Mouse (Mus musculus) urinary bladder, adult 2 months (tissue): ENCODE measurements around the gene Cib4. TPM values are rescaled to one million over a fixed set of nuclear protein-coding genes. Genes with fewer than 3 reads are reported as not detected.
A peak's percentile ranks its signal among the peaks of the same experiment; 100 is the strongest.

Source experiments
- DNase-seq: peaks from one replicate; pipeline ENCODE4 v3.0.0; 2022; ENCODE audit warnings: low spot score
- polyA plus RNA-seq: library from polyadenylated mRNA; depleted of rRNA; stranded (reverse); fragments of >200 nt; gene quantifications from 2 replicates; pipeline ENCODE4 v1.2.3, GENCODE M21; 2012

Cib4 gene
- polyA plus RNA-seq, 1 experiment = 0.40 TPM

DNA sequence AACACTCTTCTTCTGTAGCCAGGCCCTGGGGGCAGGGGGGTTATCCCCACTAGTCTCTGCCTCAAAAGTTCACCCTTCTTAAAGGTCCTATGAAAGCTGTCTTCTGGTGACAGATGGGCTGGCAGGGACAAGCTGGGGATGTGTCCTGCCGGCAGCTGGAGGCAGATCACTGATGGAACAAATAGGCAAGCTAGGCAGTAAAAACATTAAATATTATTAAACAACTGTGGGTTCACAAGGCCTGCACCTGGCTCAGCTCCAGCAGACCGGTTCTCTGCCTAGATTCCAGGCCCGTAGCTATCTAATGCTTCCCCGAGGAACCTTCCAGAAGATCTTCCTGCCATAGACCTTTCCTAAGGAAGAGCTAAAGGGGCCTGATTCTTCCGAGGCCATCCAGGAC lies 27.5 kb downstream of the Cib4 start:
- no peak for DNase-seq

DNA sequence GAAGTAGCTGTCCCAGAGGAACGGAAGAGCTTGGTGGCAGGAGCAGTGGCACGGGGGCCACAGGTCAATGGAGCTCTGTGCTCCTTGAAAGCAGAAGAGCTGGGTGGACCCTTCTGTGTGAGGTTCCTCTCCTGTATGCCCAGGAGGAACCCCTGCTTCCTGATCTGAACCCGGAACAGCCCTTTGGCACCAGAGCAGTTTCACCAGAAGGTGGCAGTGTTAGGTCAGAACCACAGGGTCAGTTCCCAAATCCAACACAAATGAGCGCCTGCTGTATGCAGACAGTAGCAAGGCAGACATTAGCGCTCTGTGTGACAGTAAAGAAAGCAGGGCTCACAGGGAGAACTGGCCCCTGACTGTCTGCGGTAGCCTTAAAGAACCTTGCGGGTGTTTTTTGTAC lies 29.3 kb downstream of the Cib4 start:
- DNase-seq = peak; percentile 32

DNA sequence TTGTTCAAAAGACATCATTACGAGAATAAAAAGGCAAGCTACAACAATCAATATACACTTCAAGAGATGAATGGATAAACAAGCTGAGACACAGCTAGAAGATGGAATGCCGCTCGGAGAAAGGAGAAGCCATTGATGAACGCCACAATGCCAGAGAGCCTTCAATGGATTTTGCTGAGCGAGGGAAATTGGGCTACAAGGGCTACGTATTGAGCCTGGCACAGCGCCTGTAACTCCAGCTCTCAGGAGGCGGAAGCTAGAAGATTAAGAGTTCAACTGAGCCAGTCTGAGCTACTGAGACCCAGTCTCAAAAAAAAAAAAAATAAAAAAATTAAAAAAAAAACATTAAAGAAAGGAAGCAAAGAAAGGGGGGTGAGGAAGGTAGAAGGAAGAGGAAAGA lies 32.5 kb downstream of the Cib4 start:
- no peak for DNase-seq

DNA sequence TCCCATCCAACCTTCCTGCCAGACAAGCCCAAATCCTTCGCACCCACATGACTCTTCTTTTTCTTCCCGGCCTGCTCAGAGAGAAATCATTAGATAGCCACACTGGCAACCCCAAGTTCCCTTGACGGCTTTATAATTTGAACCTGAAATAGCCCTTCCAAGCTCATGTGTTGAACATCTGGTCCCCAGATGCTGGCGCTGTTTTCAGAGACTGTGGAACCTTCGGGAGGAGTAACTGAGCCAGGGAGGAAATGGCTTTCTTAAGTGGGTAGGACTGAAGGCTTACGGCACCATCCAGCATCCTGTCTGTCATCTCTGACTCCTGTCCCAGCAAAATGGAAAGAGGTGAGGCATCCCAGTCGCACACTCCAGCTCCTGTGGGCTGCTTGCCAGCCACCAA lies 48.3 kb downstream of the Cib4 start:
- DNase-seq = no peak

DNA sequence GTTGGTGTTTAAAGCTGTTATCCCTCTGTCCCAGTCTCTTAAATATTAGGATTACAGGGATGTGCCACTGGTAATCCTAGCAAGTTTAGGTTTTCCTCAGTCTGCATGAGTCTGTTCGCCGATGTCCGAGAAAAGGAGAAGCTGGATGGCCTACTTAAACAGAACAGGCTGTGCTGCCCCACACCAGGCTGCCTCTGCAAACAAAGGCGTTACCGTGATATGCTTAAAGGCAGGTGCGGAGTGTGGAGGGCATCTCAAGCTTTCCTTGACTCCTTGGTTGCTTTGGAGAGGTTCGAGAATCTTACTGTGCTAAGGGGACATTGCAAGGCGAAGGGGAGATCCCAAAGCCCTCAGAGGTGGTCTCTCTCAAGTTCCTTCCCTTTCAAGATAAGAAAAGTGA lies 48.8 kb downstream of the Cib4 start:
- no peak for DNase-seq

DNA sequence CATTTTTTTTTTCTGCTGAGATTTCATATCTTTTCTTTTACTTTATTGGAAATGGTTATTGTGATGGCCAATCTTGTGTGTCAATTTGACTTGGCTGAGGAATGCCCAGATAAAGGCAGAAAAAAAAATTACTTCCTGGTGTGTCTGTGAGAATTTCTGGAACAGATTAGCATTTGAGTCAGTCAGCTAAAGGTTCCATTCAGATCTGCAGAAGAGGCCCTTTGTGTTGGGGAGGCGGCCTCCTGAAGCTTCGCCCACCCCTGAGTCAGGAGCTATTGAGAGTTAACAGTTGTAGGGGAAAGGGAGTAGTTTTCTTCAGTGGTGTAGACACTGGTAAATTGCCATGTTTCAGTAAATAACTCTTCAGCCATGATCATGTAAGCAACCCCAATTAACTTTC lies 50.3 kb downstream of the Cib4 start:
- DNase-seq = no peak

DNA sequence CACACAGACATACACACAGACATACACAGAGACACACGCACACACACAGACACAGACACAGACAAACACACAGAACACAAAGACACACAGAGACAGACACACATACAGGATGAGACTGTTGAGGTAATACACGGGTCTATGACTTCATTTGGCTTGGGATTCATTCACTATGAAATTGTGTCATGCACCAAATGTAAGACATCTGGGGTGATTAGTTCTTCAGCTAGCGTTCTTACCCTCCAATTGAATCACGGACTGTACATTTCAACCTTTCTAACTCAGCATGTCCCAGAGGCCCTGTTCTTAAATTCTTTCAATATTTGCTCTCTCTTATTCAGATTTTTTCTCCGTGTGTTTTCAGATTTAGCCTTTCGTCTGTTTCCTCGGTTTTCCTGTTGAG lies 51.0 kb downstream of the Cib4 start:
- DNase-seq = no peak

DNA sequence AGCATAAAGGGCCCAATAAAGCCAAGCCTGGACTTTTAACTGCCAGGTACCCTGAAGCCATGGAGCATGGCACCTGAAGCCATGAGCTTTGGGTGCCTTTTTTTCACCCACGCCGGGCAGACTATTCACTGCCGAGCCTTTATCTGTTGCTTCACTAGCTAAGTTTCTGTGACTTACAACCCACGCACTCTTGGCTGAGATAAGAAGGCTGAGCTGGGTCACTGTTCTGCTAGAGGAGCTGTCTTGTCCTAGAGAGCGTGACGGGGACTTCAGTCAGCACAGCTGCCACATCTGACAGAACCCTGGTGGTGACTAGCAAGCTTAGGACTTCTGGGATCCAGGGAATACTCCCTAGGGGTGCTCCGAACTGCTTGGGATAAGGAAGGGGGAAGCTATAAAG lies 51.9 kb downstream of the Cib4 start:
- no peak for DNase-seq

DNA sequence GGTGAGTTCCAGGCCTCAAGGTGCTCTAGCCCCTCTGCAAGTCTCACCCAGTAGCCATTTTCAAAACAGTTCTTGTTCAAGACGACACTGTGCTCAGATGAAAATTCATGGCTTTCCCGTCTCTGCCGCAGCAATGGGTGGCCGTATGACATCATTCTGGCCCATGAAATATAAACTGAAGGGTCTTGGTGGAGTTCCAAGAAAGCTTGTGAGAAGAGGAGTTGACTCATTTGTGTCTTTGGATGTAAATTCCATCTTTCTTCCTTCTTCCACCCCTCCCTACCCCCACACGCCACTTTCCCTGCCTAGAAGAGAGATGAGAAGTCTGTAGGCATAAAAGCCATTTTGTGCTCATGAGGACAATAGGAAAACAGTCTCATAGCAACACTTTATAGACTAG lies 54.8 kb downstream of the Cib4 start:
- no peak for DNase-seq

DNA sequence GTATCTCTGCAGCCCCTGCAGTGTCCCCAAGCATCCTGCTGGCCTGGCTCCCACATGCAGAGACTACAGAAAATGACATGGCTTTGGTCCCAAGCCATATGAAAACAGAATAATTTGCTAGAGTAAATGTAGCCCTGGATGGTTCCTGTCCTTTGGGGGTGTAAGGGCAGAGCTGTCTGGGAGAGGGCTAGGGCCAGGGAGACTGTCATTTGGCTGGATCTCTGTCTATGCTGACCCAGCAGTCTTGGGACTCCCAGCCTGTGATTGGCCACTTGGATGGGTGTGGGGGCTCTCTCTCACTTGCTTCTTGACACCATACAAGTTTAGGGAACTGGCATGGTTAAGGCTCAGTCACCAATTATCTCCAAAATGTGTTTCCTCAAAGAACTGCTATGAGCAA lies 55.4 kb downstream of the Cib4 start:
- no peak for DNase-seq

DNA sequence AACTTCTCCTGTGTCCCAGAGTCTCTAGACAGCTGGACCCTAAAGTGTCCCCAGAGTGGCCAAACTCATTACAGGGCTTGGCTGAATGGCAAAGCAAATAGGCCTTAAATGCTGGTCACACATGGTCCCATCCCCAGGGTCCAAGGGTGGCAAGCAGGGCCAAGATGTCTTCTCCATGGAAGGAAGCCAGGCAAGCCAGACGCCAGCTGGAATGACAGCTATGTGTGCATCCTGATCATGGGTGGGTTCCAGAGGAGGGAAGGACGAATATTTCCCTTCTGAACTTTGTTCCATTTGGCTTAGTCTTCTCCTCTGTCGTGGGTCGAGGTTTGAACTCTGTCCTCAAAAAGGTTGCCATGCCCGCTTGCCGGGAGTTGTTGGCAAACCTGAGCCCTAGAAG lies 60.5 kb downstream of the Cib4 start:
- DNase-seq = no peak

DNA sequence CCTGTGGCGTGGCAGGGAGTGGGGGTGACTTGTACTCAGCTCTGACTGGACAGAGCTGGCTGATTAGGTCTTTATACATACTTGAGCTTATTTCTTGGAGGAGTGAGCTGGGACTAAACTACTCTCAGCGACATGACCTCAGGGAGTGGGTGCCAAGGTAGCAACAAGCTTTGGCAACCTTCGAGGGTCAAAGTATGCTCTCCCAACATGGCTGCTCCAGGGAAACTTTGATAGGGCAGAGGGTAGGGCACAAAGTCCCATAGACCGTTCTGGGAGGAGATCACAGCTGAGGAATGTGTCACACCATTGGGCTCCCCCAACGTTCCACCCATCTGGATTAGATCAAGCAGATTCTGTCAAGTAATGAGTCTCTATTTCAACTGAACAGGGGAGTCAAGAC lies 61.0 kb downstream of the Cib4 start:
- no peak for DNase-seq

DNA sequence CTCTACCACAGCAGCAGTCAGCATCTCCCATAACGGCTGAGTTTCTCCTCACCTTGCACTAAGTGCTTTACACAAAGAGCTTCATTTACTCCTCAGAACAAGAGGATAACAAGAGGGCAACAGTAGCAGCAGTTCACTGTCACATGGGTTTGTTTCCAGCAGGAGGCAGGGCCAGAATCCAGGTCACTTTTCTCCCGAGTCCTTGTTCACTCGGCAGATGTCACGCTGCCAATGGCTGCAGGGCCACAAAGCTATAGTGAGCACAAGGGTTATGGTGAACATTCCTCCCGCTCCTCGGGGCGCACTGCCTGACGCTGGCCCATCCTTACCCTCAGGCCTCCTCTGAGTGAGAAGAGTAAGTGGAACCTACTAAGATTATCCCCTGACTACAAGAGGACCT lies 62.1 kb downstream of the Cib4 start:
- no peak for DNase-seq

DNA sequence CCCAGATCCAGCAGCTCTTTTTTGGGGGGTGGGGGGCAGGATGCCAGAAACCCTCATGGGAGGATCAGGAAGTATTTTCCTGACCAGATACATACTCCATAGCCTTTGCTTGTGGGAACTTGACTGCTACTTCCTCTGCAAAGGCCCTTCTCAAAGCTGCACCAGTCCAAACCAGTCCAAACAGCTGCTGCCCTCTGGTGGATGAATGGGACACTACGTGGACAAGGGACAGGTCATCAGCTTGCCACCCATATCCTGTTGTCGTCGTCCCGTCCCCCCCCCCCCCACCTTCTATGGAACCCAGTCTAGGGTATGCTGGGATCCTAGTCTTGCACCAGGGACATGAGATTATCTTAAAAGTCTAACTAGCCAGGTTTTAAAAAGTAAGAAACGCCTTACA lies 63.3 kb downstream of the Cib4 start:
- peak; percentile 46 for DNase-seq

DNA sequence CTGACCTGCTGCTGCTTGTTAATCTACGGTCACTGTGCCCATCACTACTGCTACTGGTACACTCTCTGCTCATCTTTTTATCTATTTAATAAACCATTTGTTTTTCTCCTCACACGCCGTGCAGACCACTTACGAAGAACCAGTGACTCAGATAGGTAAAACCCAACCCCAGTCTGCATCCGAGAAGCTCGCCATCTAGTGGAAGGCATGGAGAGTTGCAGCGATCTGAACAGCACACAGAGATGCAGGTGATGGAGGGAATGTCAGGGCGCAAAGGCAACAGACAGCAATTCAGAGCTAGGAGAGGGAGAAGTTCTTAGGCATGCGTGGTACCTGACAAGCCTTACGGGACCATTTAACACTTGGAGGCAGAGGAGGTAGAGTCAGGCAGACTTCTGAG lies 69.1 kb downstream of the Cib4 start:
- DNase-seq = no peak

DNA sequence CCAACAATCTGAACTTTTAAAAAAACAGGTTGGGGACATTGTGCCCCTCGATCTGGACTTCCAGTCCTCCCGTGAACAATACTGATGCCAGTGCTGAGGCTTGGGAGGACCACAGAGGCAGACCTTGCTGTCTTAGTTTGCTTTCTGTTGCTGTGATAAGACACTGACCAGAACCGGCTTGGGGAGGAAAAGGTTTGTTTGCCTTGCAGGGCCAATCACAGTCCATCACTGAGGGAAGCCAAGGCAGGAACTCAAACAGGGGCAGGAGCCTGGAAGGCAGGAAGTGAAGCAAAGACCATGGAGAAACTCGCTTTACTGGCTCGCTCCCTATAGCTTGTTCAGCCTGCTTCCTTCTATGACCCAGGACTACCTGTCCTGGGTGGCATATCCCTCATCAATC lies 73.5 kb downstream of the Cib4 start:
- DNase-seq = no peak

DNA sequence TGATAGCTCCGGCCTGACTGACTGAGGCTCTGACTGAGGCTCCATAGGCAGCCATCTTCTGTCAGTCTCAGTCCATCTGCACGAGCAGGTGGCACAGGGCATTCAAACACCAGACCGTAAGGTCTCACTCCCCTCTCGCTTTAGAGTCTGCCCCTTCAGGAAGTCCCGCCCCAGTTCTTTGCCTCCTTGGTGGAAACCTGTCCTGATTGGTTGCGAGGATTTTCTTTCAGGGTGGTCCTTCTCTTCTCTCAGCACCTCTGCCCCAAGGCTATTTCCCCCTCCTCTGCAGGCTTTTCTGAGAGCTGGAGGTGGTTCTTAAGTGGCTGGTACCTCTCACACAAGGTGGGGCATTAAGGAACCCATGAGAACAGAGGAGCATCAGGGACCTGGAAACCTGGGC lies 75.2 kb downstream of the Cib4 start:
- no peak for DNase-seq

DNA sequence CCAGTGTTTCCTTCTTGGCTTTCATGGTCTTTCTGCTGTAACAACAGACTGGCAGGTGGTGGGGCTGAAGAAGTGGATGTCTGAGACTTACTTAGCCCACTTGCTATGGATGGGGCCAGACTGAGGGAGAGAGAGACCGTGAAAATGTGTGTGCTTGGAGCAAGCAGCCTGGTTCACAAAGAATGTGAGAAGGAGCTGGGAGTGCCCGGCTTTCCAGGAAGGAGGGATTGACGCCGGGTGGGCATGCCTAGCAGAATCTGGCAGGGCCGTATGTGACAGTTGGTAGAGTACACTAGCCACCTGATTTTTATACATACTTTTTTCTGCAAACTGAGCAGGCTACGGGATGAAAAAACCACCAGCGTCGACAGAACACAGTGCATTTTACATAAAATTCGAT lies 79.3 kb downstream of the Cib4 start:
- no peak for DNase-seq

DNA sequence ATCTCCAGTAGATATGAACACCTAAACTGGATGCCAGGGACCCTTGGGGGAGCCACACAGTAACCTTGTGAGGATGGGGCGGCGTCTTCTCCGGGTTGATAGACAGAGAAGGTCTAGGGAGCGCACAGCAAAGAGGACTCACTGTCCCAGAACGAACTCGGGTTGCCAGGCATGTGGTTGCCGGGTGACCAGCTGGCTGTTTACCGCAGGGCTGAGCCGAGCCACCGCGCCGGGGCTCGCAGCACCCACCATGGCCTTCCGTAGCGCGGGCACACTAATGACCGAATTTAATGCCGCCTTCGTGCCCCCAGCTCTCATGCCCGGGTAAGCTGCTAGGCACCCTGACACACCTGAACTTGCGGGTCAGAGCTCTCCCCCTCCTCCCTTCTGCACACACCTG lies 79.8 kb downstream of the Cib4 start, which contains the start of gene 1700001C02Rik:
1700001C02Rik (plus strand) TSS at position 187 of the 400 bp plus-strand sequence.
- no peak for DNase-seq

DNA sequence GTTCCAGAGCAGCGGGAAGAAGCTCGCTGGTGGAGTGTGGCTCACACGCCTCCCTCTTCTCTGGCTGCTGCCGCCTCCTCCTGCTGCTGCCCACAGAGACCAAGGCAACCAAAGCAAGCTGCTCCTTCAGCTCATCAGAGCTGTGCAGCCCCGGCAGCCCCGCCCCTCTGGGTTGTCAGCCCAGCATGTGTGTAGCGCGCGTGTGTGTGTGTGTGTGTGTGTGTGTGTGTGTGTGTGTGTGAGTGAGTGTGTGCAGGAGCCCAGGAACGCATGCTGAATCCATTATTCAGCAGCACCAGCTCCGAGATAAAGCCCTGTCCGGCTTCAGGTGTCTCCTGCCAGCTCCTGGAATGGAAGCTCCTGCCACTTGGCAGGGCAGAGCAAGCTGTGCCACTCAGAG lies 83.8 kb downstream of the Cib4 start, which contains the start of gene Otof:
Otof (minus strand) TSS at position 112 of the 400 bp plus-strand sequence.
- no peak for DNase-seq

DNA sequence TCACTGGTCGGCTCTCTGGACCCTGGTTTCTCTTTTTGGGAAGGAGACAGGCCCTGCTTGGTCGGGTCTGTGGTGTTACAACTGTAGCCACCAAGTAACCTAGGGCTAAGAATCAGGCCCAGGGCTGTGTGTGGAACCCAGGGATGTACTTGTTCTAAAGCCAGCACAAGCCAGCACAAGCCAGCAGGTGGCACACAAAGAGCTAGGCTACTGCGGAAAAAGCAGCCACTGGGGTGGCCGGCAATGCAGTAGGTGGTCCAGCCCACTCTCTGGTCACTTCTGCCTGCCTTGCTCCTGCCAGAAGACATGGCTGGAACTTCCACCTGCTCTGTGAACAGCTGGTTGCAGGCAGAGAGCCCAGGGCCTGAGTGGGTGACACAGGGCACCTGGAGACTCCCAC lies 85.5 kb downstream of the Cib4 start:
- DNase-seq = no peak

DNA sequence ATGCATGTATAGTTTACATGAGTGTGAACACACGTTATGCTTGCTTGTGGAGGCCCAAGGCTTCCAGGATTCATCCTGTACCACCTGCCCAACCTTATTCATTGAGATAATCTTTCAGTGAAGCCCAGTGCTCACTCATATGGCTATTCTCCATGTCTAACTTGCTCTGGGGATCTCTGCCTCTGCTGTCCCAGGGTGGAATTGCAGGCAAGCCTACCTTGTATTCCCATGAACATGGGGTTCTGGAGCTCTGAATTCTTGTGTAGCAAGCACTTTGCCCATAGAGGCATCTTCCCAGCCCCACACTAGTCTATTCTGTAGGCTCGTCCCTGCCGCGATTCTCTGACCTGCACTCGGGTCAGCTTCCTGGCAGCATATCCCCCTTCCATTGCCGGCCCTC lies 89.6 kb downstream of the Cib4 start:
- DNase-seq = no peak

DNA sequence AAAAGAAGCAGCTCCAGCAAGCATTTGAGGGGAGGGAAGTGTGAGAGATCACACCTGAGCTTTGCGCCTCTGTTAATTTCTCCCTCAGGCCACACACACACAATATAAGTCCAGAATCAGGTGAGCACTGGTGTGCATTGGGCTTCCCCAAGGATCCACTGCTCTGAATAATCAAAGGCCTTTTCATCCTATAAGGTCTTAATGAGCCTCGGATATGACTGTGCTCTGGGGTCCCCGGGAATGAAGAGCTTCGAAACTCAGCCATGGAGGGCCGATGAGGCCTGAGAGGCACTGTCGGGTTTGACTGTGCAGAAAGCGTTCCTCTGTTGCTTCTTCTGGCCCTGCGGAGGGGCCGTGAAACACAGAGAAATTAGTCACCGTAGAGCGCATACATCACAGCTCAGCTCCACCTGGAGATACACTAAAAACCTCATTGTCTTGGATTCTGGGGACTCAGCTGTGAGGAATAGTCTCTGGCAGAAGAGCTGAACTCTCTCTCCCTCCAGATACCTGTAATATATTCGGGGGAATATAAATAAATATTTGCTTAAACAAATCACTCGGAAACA lies 101.2 kb downstream of the Cib4 start:
- no peak for DNase-seq

DNA sequence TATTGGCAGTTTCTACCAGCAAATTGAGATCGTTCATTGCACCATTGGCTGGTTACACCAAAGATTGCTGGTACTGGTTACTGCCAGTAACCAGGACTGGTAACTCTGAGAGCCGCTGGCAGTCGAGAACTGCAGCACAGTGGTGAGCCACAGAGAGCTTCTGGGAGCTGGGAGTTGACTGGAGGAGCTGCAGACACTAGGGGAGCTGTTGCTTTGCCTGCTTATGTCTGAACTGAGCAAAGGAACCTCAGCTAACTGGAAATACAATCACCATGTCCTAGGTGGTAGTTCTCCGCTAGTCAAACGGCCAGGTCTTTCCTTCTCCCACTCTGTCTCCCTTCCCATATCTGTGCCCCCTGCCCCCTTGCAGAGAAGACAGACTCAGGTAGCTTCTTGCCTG lies 103.4 kb downstream of the Cib4 start:
- no peak for DNase-seq
